Mouse (Mus musculus) forebrain, embryonic 10.5 days (tissue): ENCODE data around the gene Wdr77. TPM values are rescaled to one million over a fixed set of nuclear protein-coding genes. Genes with fewer than 3 reads are reported as not detected.
"Not testable (repeated sequence)": the region's sequence is repeated elsewhere in the genome, so short reads cannot be mapped to it uniquely, and the experiment has no call there.

Experiments used
- DNase-seq: peaks from one replicate; pipeline ENCODE4 v3.0.0-alpha.2; 2017; ENCODE audit warnings: low spot score; ENCODE audit errors: extremely low spot score
- H3K27ac ChIP-seq: fragments of 300-500 bp; sonication (generic); 2 replicates; pipeline ENCODE4 v1.5.1; 2016; ENCODE audit warnings: mild to moderate bottlenecking
- H3K27me3 ChIP-seq: fragments of 300-500 bp; sonication (generic); 2 replicates; pipeline ENCODE4 v1.6.1; 2016; ENCODE audit warnings: mild to moderate bottlenecking; ENCODE audit not compliant: poor library complexity, severe bottlenecking
- H3K36me3 ChIP-seq: fragments of 300-500 bp; sonication (generic); replicated peaks from 2 replicates; pipeline ENCODE4 v1.6.1; 2016; ENCODE audit warnings: mild to moderate bottlenecking, moderate library complexity
- H3K4me1 ChIP-seq: fragments of 300-500 bp; sonication (generic); 2 replicates; pipeline ENCODE4 v1.6.1; 2016
- H3K4me3 ChIP-seq: fragments of 300-500 bp; sonication (generic); 2 replicates; pipeline ENCODE4 v1.5.1; 2016; ENCODE audit warnings: mild to moderate bottlenecking, moderate library complexity
- H3K9me3 ChIP-seq: fragments of 300-500 bp; sonication (generic); 2 replicates; pipeline ENCODE4 v1.6.1; 2016; ENCODE audit warnings: mild to moderate bottlenecking, moderate library complexity
- WGBS: fragments of 180-500 bp; shearing (Covaris S2); methylation state at CpG from one replicate; pipeline ENCODE4 v1.1.7; 2016; 5-methylcytosine and 5-hydroxymethylcytosine counted together
- polyA plus RNA-seq: library from polyadenylated mRNA; unstranded; fragments of >200 nt; fragmentation: Nextera tagmentation; extraction: Ambion mirVana; gene quantifications from 2 replicates; pipeline ENCODE4 v1.2.1, GENCODE M21; 2016

Wdr77 gene
- polyA plus RNA-seq: 202 and 207 TPM in 2 replicates

DNA sequence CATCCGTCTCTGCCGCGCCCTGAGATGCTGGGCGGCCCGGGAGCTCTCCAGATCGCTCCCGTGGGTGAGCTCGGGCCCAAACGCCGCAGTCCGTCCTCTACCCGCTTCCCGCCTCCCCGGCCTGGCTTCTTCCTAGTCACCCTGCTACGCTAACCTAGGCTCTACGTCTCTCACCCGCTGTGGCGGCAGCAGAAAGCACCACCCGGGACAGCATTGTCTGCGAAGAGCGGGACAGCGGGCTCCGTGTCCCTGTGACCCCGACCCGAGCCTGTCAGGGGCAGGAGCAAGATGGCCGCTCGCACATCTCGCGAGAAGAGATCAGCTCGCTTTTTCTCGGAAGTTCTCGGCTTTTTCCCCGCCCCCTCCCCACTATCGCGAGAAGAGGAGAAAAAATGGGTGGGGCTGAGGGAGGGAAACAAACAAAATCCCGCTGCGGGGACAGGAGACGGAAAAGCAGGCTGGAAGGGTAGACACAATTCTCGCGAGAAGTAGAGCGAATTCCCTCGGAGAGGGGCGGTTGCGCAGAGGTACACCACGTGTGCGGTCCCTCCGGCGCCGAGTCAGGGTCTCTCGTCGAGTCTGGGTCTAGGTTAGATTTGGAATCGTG is at the start of gene Wdr77:
Gene Wdr77 (plus strand): TSS at position 396 of the 607 bp plus-strand sequence.
- H3K27ac ChIP-seq: peak within 1 kb of the TSS; percentile 95
- peak; percentile 99 for DNase-seq
- no peaks in the 10 kb centered on the region for H3K27me3 ChIP-seq
- peaks cover 68% of the 10 kb centered on the region for H3K36me3 ChIP-seq
- peak within 1 kb of the TSS; percentile 97 for H3K4me3 ChIP-seq
- no peaks in the 10 kb centered on the region for H3K9me3 ChIP-seq
- peaks cover 25% of the 10 kb centered on the region for H3K4me1 ChIP-seq
- WGBS: under 1% methylated on average over 52 of the region's 52 CpGs

- Histone ChIP-seq H3K27me3 (no peaks in the 10 kb centered on the region), H3K9me3 (no peaks in the 10 kb centered on the region), H3K27ac (no peak overlapping the region), H3K4me3 (no peak overlapping the region), H3K4me1 (0 out of 2 replicates have a peak, but pooled peaks cover 7% of the 10 kb centered on the region), H3K36me3 (no peaks in the 10 kb centered on the region)
- DNase-seq: no peak
- WGBS: 84% methylated on average over 11 of the region's 11 CpGs
Measured at GRCm38 (mm10) chr3:105910519-105911190, 48.5 kb upstream of the Wdr77 start.

DNA sequence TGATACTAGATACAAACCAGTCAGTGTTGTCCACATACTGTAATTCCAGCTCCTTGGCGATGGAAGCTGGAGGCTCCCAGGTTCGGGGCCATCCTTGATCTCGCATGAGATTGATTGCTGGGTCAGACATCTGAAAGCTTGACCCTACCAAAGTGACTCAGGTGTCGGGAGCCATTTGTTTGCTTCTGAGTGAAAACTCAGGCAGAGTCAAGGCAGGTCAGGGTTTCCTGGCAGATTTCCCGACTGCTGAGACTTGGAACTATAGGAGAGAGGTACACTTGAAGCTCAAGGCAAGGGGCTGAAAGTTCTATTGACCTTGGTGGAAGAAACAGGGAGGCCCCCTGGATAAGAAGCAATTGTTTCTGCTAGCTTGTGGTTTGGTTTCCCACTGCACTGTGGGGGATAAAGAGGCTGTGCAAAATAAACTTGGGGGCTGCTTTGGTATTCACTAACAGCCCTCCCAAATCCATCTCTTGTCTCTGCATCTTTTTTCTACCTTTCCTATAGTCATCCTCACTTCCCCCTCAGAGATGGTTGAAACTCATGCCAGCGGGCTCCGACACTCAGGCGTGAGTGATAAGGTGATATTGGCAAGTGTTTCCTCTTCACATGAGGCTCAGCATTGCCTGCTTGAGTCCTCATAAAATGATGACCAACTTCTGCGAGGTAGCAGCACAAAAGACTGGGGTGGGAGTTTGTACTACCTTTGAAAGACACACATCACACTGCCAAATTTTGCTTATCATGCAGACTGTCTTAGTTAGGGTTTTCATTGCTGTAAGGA is 46.9 kb upstream of the Wdr77 start:
- H3K27me3 ChIP-seq: no peaks in the 10 kb centered on the region
- H3K4me3 ChIP-seq: no peak overlapping the region
- no peak overlapping the region for H3K27ac ChIP-seq
- H3K9me3 ChIP-seq: no peaks in the 10 kb centered on the region
- 0 out of 2 replicates have a peak, but pooled peaks cover 7% of the 10 kb centered on the region for H3K4me1 ChIP-seq
- H3K36me3 ChIP-seq: no peaks in the 10 kb centered on the region
- no peak for DNase-seq
- 85% methylated on average over 9 of the region's 9 CpGs for WGBS

DNA sequence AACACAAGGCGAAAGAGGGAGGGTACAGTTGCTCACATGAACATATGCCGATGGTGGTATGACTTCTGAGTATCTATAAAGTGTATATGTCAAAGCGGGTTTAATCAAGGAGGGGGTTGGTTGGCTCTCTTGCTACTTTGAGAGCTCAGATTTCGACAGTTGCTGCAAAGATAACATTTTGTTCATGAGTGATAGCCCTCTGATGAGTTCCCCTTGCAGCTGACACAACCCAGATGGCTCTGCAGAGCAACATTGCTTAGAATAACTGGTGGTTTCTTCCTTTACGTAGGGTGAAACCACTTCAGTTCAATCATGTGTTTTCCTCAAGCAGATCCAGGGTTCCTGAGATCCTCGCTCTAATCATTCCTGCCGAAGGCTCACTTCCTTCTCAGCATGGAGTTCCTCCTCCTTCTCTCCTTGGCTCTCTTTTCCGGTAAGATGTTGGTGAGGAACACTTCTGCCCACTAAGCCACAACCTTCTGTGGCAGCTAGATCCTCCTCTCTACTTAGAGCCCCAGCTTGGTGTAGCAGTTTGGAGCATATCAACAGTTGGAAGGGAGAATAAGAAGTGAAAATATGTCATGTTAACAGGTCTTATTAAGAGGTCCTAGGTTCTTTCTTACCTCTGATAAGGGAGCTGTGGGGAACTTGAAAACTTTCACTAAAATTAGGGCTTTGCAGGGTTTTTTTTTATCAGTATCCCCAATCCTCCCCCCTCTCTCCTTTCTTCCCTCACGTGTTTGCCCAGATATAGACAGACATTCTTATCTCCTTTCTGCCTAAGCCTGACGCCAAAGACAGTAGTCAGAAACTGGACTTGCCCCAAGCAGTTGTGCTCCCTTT is 45.1 kb upstream of the Wdr77 start:
- DNase-seq: no peak
- H3K36me3 ChIP-seq: no peaks in the 10 kb centered on the region
- 0 out of 2 replicates have a peak, but pooled peaks cover 6% of the 10 kb centered on the region for H3K4me1 ChIP-seq
- H3K27me3 ChIP-seq: no peaks in the 10 kb centered on the region
- no peaks in the 10 kb centered on the region for H3K9me3 ChIP-seq
- H3K4me3 ChIP-seq: no peak overlapping the region
- no peak overlapping the region for H3K27ac ChIP-seq
- 83% methylated on average over 10 of the region's 10 CpGs for WGBS

- no peak for DNase-seq
- WGBS: 51% methylated on average over 1 of the region's 1 CpGs
- Histone ChIP-seq H3K9me3 (no peaks in the 10 kb centered on the region), H3K27ac (no peak overlapping the region), H3K27me3 (no peaks in the 10 kb centered on the region), H3K4me3 (no peak overlapping the region), H3K36me3 (no peaks in the 10 kb centered on the region), H3K4me1 (0 out of 2 replicates have a peak, but pooled peaks cover 6% of the 10 kb centered on the region)
Measured at GRCm38 (mm10) chr3:105915281-105915680, 43.9 kb upstream of the Wdr77 start.

- H3K36me3 ChIP-seq, H3K27ac ChIP-seq, H3K9me3 ChIP-seq, H3K27me3 ChIP-seq, H3K4me3 ChIP-seq, H3K4me1 ChIP-seq, DNase-seq: not testable (repeated sequence)
Measured at GRCm38 (mm10) chr3:105916455-105916854, 42.7 kb upstream of the Wdr77 start.

- 69% methylated on average over 10 of the region's 10 CpGs for WGBS
- Histone ChIP-seq H3K27me3 (no peaks in the 10 kb centered on the region), H3K4me3 (no peak overlapping the region), H3K9me3 (no peaks in the 10 kb centered on the region), H3K27ac (no peak overlapping the region), H3K4me1 (0 out of 2 replicates have a peak, but pooled peaks cover 6% of the 10 kb centered on the region), H3K36me3 (no peaks in the 10 kb centered on the region)
- DNase-seq: no peak
Measured at GRCm38 (mm10) chr3:105917656-105918354, 41.4 kb upstream of the Wdr77 start.

DNA sequence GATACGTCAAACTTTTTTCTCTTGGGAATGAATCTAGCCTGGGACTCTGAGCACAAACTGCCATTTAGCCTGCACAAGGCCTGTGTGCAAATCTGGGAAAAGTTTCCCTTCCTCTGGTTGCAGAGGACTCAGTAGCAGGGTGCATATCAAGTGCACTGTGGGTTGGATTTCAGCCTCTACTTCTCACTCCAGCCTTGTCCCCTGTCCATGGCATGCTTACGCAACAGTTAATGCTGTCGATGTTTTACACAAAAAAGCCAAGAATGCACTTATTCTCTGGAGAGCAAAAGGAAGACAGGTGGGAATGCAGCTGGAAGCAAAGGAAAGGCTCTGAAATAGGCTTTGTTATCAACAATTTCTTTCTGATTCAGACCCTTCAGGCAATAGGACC is 40.8 kb upstream of the Wdr77 start:
- no peaks in the 10 kb centered on the region for H3K9me3 ChIP-seq
- WGBS: 85% methylated on average over 3 of the region's 3 CpGs
- H3K36me3 ChIP-seq: no peaks in the 10 kb centered on the region
- H3K27me3 ChIP-seq: no peaks in the 10 kb centered on the region
- H3K4me1 ChIP-seq: 0 out of 2 replicates have a peak, but pooled peaks cover 6% of the 10 kb centered on the region
- no peak overlapping the region for H3K27ac ChIP-seq
- DNase-seq: no peak
- no peak overlapping the region for H3K4me3 ChIP-seq

DNA sequence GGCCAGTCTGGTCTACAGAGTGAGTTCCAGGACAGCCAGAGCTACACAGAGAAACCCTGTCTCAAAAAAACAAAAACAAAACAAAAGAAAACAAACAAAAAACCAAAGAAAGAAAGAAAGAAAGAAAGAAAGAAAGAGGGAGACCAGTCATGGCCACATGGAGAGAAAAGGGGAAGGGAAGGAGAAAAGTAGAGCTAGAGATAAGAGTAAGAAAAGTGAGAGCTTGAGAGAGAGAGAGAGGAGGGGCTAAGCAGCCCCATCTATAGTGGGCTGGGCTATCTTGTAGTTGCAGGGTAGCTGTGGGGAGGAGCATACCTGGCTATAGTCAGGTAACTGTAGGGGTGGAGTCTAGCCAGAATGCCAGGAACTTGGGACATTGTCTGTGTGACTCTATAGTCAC is 38.4 kb upstream of the Wdr77 start:
- H3K9me3 ChIP-seq, H3K27me3 ChIP-seq, DNase-seq, H3K4me1 ChIP-seq, H3K36me3 ChIP-seq, H3K27ac ChIP-seq, H3K4me3 ChIP-seq: not testable (repeated sequence)

- Histone ChIP-seq H3K27me3 (no peaks in the 10 kb centered on the region), H3K27ac (no peak overlapping the region), H3K4me1 (0 out of 2 replicates have a peak, but pooled peaks cover 6% of the 10 kb centered on the region), H3K36me3 (no peaks in the 10 kb centered on the region), H3K4me3 (no peak overlapping the region), H3K9me3 (no peaks in the 10 kb centered on the region)
- no peak for DNase-seq
- WGBS: 87% methylated on average over 2 of the region's 2 CpGs
Measured at GRCm38 (mm10) chr3:105921959-105922358, 37.2 kb upstream of the Wdr77 start.

DNA sequence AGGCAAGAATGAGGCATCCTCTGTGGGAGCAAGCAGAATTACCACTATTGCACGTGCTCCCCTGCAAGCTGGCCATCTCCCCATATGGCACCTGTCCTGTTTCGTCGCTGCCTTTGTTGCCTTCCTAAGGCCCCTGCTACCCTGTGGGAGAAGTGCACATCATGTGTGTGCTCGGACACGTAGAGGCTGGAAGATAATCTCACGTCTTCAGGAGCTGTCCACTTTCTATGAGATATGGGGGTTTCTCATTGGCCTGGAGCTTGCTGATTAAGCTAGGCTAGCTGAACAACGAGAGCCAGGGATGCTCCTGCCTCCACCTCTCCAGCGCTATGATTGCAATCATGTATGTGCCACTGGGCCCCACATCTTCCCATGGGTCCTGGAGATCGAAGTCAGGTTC is 34.6 kb upstream of the Wdr77 start:
- Histone ChIP-seq H3K9me3 (no peaks in the 10 kb centered on the region), H3K27me3 (no peaks in the 10 kb centered on the region), H3K36me3 (no peaks in the 10 kb centered on the region), H3K4me3 (no peak overlapping the region), H3K4me1 (no peaks in the 10 kb centered on the region), H3K27ac (no peak overlapping the region)
- 92% methylated on average over 9 of the region's 9 CpGs for WGBS
- no peak for DNase-seq
